In the genomic region with DNA sequence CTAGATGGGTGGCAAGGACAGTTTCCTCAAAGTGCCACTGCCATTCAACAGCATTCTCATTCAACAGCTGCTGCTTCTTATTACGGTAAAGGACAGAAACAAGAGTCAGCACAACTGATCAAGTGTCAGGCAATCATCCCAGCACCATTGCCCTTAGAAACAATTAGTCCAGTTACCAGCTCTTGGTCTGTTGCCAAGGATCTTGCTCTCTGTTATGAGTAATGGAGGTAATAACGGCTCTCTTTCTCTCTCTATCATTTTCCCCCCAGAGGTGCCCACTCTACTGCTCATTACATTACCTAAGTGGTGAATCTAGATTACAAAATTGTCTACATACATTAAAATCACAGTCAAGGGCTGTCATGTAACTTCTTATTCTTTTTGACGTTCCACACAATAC, we compare ENCODE assay signal across 30 mouse cellular contexts.
DNase-seq lines count a peak whose midpoint lies in the region; ATAC-seq and TF ChIP-seq lines count a peak whose summit lies in the region.
"Had no signal": no experiment of that assay in that cellular context is flagged by ENCODE, and none has a peak within 500 bp of the region (broad histone marks: within the 10 kb centered on the region; RNA-seq: fewer than 3 reads in every experiment).

No protein-coding gene starts in this region.

- 0 out of 2 replicates have a peak, but pooled peaks have one; percentile 29 for ATAC-seq in hindbrain, embryonic 12.5 days (ENCODE audit: low FRiP score)
- ATAC-seq in midbrain, embryonic 16.5 days = peak; percentile 36; the same call in 1 of the 2 replicates
- no peak for ATAC-seq in hindbrain, postnatal 0 days
- no peak for ATAC-seq in heart, embryonic 11.5 days (replicated peaks; ENCODE audit: insufficient number of reproducible peaks, low FRiP score, low TSS enrichment)
- ATAC-seq: inflammation-experienced regulatory T-cells, adult 6 months; liver, postnatal 0 days had no signal

- no peak overlapping the region for H3K4me2 ChIP-seq in hindbrain, embryonic 12.5 days (replicated peaks)
- no peak overlapping the region for H3K4me2 ChIP-seq in midbrain, embryonic 16.5 days (ENCODE audit: low read length)
- no peak overlapping the region for H3K4me2 ChIP-seq in hindbrain, postnatal 0 days (ENCODE audit: low read depth, low read length)
- H3K4me2 ChIP-seq in heart, embryonic 11.5 days = no peak overlapping the region
- H3K4me2 ChIP-seq: embryonic facial prominence, embryonic 13.5 days; forebrain, embryonic 12.5 days; limb, embryonic 12.5 days; liver, embryonic 11.5 days; midbrain, embryonic 12.5 days; neural tube, embryonic 15.5 days had no signal

- DNase-seq in hindbrain, embryonic 10.5 days (ENCODE audit: low spot score) = no peak
- no peak for DNase-seq in midbrain, embryonic 10.5 days (ENCODE audit: low spot score)
- DNase-seq in NIH3T3 (ENCODE audit: low read depth) = peak; percentile 2
- DNase-seq in hindbrain, postnatal 0 days (ENCODE audit: low spot score) = peak; percentile 36
- DNase-seq: adrenal gland, adult 8-10 months; B cell, adult 2 months; cerebellum, adult 9-10 months; embryo, embryonic 11 days; gastrocnemius, postnatal 10 days; heart, postnatal 4 days; kidney, adult 11 months; kidney, postnatal 14 days; liver, postnatal 0 days; lung, postnatal 36 days; right cerebral cortex, adult 18-20 months; thymus, adult 18-20 months; thymus, postnatal 25 days had no signal

- H3K36me3 ChIP-seq in hindbrain, embryonic 12.5 days = no peaks in the 10 kb centered on the region
- H3K36me3 ChIP-seq in hindbrain, embryonic 10.5 days = no peaks in the 10 kb centered on the region
- no peaks in the 10 kb centered on the region for H3K36me3 ChIP-seq in midbrain, embryonic 16.5 days (ENCODE audit: control insufficient read depth, insufficient read depth, low read length)
- H3K36me3 ChIP-seq in midbrain, embryonic 10.5 days = no peaks in the 10 kb centered on the region
- no peaks in the 10 kb centered on the region for H3K36me3 ChIP-seq in hindbrain, postnatal 0 days (ENCODE audit: insufficient read depth, low read length)
- no peaks in the 10 kb centered on the region for H3K36me3 ChIP-seq in heart, embryonic 11.5 days (ENCODE audit: control insufficient read depth, insufficient read depth, low read length)
- H3K36me3 ChIP-seq: embryonic facial prominence, embryonic 13.5 days; forebrain, embryonic 12.5 days; heart, embryonic 10.5 days; limb, embryonic 12.5 days; midbrain, embryonic 12.5 days; neural tube, embryonic 15.5 days had no signal

- H3K9me3 ChIP-seq in hindbrain, embryonic 12.5 days (replicated peaks) = no peaks in the 10 kb centered on the region
- H3K9me3 ChIP-seq in hindbrain, embryonic 10.5 days = no peaks in the 10 kb centered on the region
- H3K9me3 ChIP-seq in midbrain, embryonic 16.5 days (replicated peaks; ENCODE audit: control insufficient read depth, low read length, poor library complexity, severe bottlenecking) = no peaks in the 10 kb centered on the region
- no peaks in the 10 kb centered on the region for H3K9me3 ChIP-seq in midbrain, embryonic 10.5 days (replicated peaks)
- no peaks in the 10 kb centered on the region for H3K9me3 ChIP-seq in hindbrain, postnatal 0 days (ENCODE audit: low read length)
- no peaks in the 10 kb centered on the region for H3K9me3 ChIP-seq in heart, embryonic 11.5 days (replicated peaks; ENCODE audit: control insufficient read depth, low read length)
- H3K9me3 ChIP-seq: embryonic facial prominence, embryonic 13.5 days; forebrain, embryonic 12.5 days; heart, embryonic 10.5 days; limb, embryonic 12.5 days; midbrain, embryonic 12.5 days; neural tube, embryonic 15.5 days had no signal

- 70% methylated on average over 3 of the region's 3 CpGs for WGBS in hindbrain, embryonic 12.5 days
- 80% methylated on average over 3 of the region's 3 CpGs for WGBS in hindbrain, embryonic 10.5 days
- 65% methylated on average over 3 of the region's 3 CpGs for WGBS in midbrain, embryonic 16.5 days
- 87% methylated on average over 3 of the region's 3 CpGs for WGBS in midbrain, embryonic 10.5 days
- WGBS in hindbrain, postnatal 0 days = 51% methylated on average over 3 of the region's 3 CpGs
- 69% methylated on average over 3 of the region's 3 CpGs for WGBS in heart, embryonic 11.5 days (ENCODE audit: insufficient replicate concordance)

- H3K9ac ChIP-seq in hindbrain, embryonic 12.5 days = no peak overlapping the region
- no peak overlapping the region for H3K9ac ChIP-seq in midbrain, embryonic 16.5 days (ENCODE audit: low read depth, low read length)
- no peak overlapping the region for H3K9ac ChIP-seq in hindbrain, postnatal 0 days (replicated peaks; ENCODE audit: low read length)
- no peak overlapping the region for H3K9ac ChIP-seq in heart, embryonic 11.5 days (ENCODE audit: low read depth, low read length)
- H3K9ac ChIP-seq: embryonic facial prominence, embryonic 13.5 days; forebrain, embryonic 12.5 days; limb, embryonic 12.5 days; liver, postnatal 0 days; midbrain, embryonic 12.5 days; neural tube, embryonic 15.5 days had no signal

- H3K4me1 ChIP-seq in hindbrain, embryonic 12.5 days = no peaks in the 10 kb centered on the region
- H3K4me1 ChIP-seq in hindbrain, embryonic 10.5 days (replicated peaks) = no peaks in the 10 kb centered on the region
- no peaks in the 10 kb centered on the region for H3K4me1 ChIP-seq in midbrain, embryonic 16.5 days (ENCODE audit: control insufficient read depth, insufficient read depth, low read length)
- H3K4me1 ChIP-seq in midbrain, embryonic 10.5 days = no peaks in the 10 kb centered on the region
- H3K4me1 ChIP-seq in hindbrain, postnatal 0 days (ENCODE audit: insufficient read depth, low read length) = no peaks in the 10 kb centered on the region
- H3K4me1 ChIP-seq in heart, embryonic 11.5 days (ENCODE audit: control insufficient read depth, insufficient read depth, low read length) = no peaks in the 10 kb centered on the region
- H3K4me1 ChIP-seq: embryonic facial prominence, embryonic 13.5 days; forebrain, embryonic 12.5 days; heart, embryonic 10.5 days; limb, embryonic 12.5 days; midbrain, embryonic 12.5 days; neural tube, embryonic 15.5 days had no signal

- H3K27ac ChIP-seq in hindbrain, embryonic 12.5 days = no peak overlapping the region
- H3K27ac ChIP-seq in hindbrain, embryonic 10.5 days = no peak overlapping the region
- no peak overlapping the region for H3K27ac ChIP-seq in midbrain, embryonic 16.5 days (ENCODE audit: low read length)
- H3K27ac ChIP-seq in midbrain, embryonic 10.5 days (replicated peaks) = no peak overlapping the region
- H3K27ac ChIP-seq in hindbrain, postnatal 0 days = no peak overlapping the region
- H3K27ac ChIP-seq in heart, embryonic 11.5 days (ENCODE audit: low read depth, low read length) = no peak overlapping the region
- H3K27ac ChIP-seq: embryonic facial prominence, embryonic 13.5 days; forebrain, embryonic 12.5 days; heart, embryonic 10.5 days; limb, embryonic 12.5 days; midbrain, embryonic 12.5 days; neural tube, embryonic 15.5 days; stomach, postnatal 0 days had no signal

- H3K4me3 ChIP-seq in hindbrain, embryonic 12.5 days = no peak overlapping the region
- no peak overlapping the region for H3K4me3 ChIP-seq in hindbrain, embryonic 10.5 days
- H3K4me3 ChIP-seq in midbrain, embryonic 16.5 days (ENCODE audit: low read depth, low read length) = no peak overlapping the region
- H3K4me3 ChIP-seq in midbrain, embryonic 10.5 days = no peak overlapping the region
- H3K4me3 ChIP-seq in hindbrain, postnatal 0 days (ENCODE audit: low read length) = no peak overlapping the region
- H3K4me3 ChIP-seq in heart, embryonic 11.5 days (ENCODE audit: low read depth, low read length) = no peak overlapping the region
- H3K4me3 ChIP-seq: embryonic facial prominence, embryonic 13.5 days; erythroblast, embryonic 14.5 days; forebrain, embryonic 12.5 days; heart, embryonic 10.5 days; limb, embryonic 12.5 days; midbrain, embryonic 12.5 days; neural tube, embryonic 15.5 days had no signal

- H3K27me3 ChIP-seq in hindbrain, embryonic 12.5 days = no peaks in the 10 kb centered on the region
- no peaks in the 10 kb centered on the region for H3K27me3 ChIP-seq in hindbrain, embryonic 10.5 days (ENCODE audit: insufficient read depth, poor library complexity, severe bottlenecking)
- H3K27me3 ChIP-seq in midbrain, embryonic 16.5 days (ENCODE audit: control insufficient read depth, insufficient read depth, low read depth, low read length) = no peaks in the 10 kb centered on the region
- no peaks in the 10 kb centered on the region for H3K27me3 ChIP-seq in midbrain, embryonic 10.5 days (ENCODE audit: low read depth, poor library complexity, severe bottlenecking)
- H3K27me3 ChIP-seq in hindbrain, postnatal 0 days (ENCODE audit: insufficient read depth, low read length) = no peaks in the 10 kb centered on the region
- H3K27me3 ChIP-seq in heart, embryonic 11.5 days (ENCODE audit: control insufficient read depth, insufficient read depth, low read length) = no peaks in the 10 kb centered on the region
- H3K27me3 ChIP-seq: embryonic facial prominence, embryonic 13.5 days; forebrain, embryonic 12.5 days; limb, embryonic 12.5 days; midbrain, embryonic 12.5 days; neural tube, embryonic 15.5 days had no signal

- TF ChIP-seq CTCF in hindbrain, postnatal 0 days (IDR thresholded peaks at IDR 0.05; ENCODE audit: low read depth) = no peak

Comparison
In these comparisons a context has a peak if more than half of its experiments do, and no peak if none do; other contexts are left out.
1. ATAC-seq: peak in hindbrain, embryonic 12.5 days (single experiment) and midbrain, embryonic 16.5 days (single experiment); none in hindbrain, postnatal 0 days (single experiment) and heart, embryonic 11.5 days (single experiment).
2. DNase-seq: peak in NIH3T3 (single experiment) and hindbrain, postnatal 0 days (single experiment); none in hindbrain, embryonic 10.5 days (single experiment) and midbrain, embryonic 10.5 days (single experiment).